Mouse (Mus musculus): Measurements from ENCODE around the gene Hps4.

- TF ChIP-seq CTCF (IDR thresholded peaks at IDR 0.05; ENCODE audit: insufficient read depth, low read depth, low read length) = no peak
- TF ChIP-seq POLR2A (IDR thresholded peaks at IDR 0.05; ENCODE audit: insufficient read depth, low read depth, low read length) = no peak
Observed at GRCm38 (mm10) chr5:112367929-112368328, 25.0 kb downstream of the Hps4 start.

Data from olfactory bulb, adult 2 months (tissue).